Mouse (Mus musculus): Measurements from ENCODE around the gene Rrh. TPM values are rescaled to one million over a fixed set of nuclear protein-coding genes. Genes with fewer than 3 reads are reported as not detected.

Rrh gene
- total RNA-seq (2021), result 1 to 10 TPM; 1.2 to 1.4 TPM

DNA sequence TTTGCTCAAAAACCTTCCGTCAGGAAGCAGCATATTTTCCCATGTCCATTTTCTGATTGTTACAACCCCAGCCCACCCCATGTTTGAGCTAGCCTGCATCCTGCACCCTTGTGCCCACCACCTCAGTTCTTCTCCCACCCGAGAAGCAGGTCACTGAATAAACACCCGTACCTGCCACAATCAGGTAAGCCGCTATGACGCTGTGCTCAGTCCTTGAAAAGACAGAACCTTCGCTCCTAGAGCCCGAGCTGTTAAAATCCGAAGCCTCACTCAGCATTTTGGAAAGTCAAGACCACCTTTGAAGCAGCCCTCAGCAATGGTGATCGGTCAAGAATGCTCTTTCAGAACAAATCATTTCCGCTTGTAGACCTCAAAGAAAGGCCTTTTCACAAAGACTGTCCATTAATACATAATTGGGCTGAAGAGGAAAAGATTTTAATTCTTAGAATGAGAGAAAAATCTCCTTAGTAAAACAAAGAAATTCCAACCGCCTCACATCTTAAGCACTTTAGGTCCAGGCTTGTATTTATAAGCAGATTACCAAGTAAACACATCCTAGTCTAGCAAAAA, at the start of gene Rrh:
Gene Rrh (minus strand): TSS at position 382 of the 570 bp plus-strand sequence.
- intact Hi-C loops (cut with DNase I), result loop anchor here (10.0 kb wide), 1 partner anchor 253 kb away; no protein-coding TSS in a partner anchor

DNA sequence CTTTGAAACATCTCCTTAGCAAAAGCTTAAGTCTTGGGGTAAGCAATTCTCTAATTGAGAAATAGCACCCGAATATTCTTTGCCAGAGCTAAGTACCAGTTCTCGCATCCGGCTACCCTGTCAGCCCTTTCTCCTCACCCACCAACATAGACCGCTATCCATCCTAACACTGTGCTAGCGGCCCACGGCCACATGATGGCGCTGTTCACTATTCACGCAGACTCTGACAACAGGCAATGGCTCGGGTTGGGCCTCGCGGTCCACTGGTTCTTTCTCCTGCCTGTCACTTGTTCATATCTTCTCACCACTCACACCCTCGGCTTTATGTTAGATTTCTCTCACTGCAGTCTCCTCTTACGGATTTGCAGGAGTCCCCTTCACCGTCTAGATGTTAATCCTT, 41.3 kb upstream of the Rrh start:
- intact Hi-C loops (cut with DNase I), result no loop called here
- peak; percentile 48 for DNase-seq

More for the DNA sequence above, at the start of gene Rrh:
- no peak for DNase-seq

DNA sequence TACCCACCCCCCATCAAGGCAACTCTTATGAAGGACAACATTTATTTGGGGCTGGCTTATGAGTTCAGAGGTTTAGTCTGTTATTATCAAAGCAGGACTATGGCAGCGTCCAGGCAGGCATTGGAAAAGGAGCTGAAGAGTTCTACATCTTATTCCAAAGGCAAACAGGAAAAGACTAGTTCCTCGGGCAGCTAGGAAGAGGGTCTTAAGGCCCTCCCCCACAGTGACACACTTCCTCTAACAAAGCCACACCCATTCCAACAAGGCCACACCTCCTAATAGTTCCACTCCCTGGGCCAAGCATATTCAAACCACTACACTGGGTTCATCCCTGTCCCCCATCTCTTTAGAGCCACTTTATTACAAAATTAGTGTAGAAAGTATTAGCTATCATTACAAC, 40.2 kb upstream of the Rrh start:
- intact Hi-C loops (cut with DNase I), result no loop called here
- no peak for DNase-seq

DNA sequence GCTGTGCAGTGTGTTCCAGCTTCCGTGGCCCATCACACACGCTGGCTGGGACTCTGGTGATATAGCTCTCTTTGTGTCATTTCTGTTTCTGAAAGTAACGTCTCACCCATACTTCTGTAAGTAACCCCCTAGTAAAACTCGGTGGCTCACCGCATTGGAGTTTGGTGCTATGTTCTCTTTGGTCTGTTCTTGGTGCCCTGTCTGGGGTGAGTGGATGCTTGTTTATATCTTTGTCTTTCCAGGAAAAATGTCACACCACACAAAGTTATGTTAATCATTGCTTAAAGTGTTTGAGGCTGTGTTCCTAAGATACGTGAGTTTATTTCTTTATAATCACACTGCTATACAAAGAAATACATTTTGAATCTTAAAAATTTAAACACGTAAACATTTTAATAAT, 24.5 kb upstream of the Rrh start:
- DNase-seq, result no peak
- intact Hi-C loops (cut with DNase I), result no loop called here

DNA sequence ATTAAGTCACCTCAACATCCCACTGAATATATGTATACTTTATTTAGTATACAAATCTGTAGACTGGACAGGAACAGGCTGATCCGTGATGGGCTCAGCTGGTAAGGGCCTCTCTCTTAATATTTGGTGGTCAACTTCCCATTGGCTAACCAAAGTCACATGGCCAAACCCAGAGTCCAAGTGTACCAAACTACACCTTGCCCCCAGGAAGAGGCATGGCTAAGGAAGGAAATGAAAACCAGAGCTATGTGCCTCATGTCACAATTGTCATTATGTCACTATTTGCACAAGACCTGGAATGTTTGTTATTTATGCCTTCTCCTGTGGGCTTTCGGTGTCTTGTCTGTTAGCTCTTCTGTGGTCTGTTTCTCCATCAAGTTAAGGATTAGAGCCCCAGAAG, 23.5 kb upstream of the Rrh start:
- intact Hi-C loops (cut with DNase I), result no loop called here

DNA sequence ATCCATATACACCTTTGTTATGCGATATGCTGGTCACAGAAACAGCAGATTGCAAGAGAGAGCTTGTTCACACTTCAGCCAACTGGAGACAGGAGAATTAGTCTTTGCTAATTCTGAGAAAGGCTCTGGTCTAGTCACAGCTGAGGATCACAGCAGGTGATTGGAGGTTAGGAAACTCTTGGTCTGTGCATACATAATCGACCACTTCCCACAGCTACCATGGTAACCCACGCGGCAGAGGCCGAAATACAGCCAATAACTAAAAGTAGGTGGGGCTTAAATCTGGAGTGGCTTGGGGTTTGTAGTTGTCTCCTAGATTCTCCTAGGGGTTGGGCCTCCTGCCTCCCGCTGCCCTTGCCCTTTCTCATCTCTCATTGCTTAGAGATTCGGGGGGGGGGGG, 15.6 kb upstream of the Rrh start:
- intact Hi-C loops (cut with DNase I), result no loop called here
- DNase-seq, result no peak

More for the DNA sequence above, 23.5 kb upstream of the Rrh start:
- DNase-seq, result no peak

DNA sequence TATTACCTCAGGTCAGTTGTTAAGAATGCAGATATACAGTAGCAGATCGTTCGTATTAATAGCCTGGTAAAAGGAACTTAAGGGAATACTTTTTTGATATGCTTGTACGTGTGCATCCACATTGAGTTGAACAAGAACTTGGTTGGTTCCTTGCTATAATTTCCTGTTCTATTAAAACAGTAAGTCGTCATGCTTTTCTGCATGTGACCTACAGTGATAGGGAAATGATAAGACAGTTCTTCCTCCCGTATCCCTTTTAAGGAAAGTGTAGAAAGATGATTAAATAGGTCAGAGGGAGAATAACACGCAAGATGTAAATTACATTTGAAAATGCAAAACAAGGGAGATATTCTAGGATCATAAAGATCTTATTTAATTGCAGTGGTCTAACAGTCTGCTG, 14.6 kb upstream of the Rrh start:
- no peak for DNase-seq
- intact Hi-C loops (cut with DNase I), result no loop called here

DNA sequence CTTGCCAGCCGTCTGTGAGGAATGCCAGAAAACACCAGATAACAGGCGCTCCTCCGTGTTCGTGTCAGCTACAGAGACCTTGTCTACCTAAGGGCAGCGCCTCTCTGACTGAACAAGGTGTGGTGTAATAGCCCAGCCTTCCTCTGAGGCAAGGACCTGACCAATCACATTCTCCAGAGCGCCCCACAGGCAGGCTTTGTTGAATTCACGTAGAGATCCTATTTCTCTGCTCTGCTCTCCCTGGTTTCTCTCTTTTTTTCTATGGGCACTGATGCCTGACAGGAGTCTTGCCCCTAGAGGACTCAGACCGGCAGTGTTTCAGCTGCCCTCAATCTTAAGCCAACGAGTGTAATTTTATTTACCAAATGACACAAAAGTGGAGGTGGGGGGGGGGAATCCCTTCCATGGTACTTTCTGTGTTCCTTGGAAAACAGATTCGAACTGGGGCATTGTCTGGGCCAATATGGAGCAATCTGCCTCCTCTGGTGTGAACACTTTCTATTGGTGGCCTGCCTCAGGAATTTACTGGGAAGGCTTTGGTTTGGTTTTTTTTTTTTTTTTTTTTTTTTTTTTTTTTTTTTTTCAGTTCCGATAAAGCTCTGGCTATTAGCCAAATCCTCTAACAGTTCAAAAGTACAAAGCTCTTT, 13.8 kb upstream of the Rrh start:
- no peak for DNase-seq
- intact Hi-C loops (cut with DNase I), result no loop called here

DNA sequence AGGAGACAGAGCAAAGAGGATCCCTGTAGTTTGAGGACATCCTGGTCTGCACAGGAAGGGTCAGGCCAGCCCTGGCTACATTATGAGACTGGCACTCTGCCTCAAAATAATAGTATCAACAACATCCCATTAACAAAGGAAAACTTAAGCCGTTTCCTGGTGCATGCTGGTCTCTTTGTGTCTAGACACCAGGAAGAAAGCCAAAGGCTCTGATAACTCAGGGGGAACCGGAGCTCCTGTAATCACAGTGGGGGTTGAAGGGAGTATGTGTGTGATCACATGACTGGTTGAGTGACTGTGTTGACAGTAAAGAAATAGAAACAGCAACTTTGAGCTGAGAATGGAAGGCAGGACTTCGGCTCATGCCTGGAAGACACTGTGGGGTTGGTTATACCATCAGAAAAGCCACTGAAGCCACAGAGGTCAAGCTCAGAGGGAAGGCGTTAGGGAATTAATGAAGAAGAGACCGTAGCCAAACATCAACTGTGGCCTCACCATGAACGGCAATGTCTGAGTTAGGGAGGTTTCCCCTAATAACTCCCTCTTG, 13.1 kb upstream of the Rrh start, which contains the start of gene Cfi:
Gene Cfi (plus strand): TSS at position 497 of the 547 bp plus-strand sequence.
- intact Hi-C loops (cut with DNase I), result no loop called here
- no peak for DNase-seq

DNA sequence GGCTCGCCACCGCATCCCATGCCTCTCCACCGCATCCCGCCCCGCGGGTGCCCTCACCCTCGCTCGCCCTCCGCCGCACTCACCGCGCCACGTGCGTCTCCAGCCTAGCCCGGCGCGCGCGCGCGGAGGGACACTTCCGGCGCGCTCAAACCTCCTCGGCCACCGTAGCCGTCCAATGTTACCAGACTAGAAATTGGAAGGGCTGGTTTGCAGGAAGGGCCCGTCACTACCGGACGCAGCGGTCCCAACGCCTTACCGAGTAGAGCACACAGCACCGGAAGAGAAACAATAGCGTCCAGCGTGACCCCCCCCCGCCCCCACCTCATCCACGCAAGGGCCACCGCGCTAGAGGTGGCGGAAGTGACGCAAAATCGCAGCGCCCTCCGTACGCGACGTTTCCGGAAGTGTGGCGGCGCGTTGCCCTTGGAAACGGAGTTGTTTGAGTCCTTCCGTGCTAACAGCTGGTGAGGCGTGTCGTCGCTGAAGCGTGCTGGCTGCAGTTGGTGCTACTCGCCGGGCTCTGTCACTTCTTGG, 8.7 kb upstream of the Rrh start, which contains the start of gene Gar1:
Gene Gar1 (minus strand): TSS at position 362 of the 534 bp plus-strand sequence.
- DNase-seq, result peak; percentile 96
- intact Hi-C loops (cut with DNase I), result no loop called here

DNA sequence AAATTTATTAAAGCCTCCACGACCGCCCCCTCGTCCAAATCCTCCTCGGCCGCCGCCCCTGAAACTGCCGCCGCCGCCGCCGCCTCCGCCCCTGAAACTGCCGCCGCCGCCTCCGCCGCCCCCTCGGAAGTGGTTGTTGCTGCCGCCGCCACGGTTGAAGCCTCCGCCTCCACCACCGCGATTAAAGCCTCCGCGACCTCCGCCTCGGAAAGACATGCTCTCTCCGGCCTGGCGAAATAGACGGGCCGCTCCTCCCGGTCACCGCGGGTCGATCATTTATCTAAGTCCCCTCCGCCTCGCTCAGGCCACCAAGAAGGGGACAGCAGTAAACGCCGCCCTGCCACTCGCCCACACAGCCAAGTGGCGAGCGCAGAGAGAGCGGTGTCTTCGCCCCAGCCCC, 8.2 kb upstream of the Rrh start:
- intact Hi-C loops (cut with DNase I), result no loop called here
- peak; percentile 39 for DNase-seq

DNA sequence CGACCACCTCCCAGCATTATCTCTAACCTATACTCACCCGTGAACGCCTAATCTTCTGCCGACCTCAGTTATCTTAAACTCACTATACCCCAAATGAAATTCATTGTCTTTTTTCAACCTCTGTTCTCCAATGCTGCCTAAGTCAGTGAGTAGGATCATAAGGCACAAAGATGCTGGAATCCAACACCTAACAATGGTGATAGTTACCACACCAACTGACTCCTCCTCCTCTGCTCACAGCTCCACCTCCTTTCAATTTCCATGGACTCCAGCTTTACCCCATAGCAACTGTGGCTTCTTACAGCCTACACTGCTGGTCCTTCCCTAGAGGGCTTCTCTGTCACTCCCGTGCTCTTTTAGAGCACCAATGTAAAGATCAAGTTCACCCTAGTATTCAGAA, 5.3 kb upstream of the Rrh start:
- intact Hi-C loops (cut with DNase I), result loop anchor here (10.0 kb wide), 1 partner anchor 247 kb away; no protein-coding TSS in a partner anchor
- no peak for DNase-seq

DNA sequence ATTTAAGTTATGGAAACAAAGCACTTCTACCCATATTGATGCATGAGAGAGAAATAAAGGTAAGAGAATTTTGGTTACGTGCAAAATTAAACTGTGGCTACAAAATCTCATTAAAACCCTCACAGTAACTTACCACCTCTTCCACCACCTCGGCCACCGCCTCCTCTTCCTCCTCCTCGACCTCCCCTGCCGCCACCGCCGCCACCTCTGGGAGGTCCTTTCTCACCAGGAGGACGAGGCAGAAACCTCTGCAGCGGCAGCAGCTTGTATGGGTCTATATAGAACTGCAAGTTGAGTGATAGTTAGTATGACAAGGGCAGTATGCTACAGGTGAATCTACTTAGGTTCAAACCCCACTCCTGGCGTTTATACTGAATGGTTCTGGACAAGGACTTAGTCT, 4.3 kb upstream of the Rrh start:
- intact Hi-C loops (cut with DNase I), result loop anchor here (10.0 kb wide), 1 partner anchor 248 kb away; no protein-coding TSS in a partner anchor
- DNase-seq, result no peak

DNA sequence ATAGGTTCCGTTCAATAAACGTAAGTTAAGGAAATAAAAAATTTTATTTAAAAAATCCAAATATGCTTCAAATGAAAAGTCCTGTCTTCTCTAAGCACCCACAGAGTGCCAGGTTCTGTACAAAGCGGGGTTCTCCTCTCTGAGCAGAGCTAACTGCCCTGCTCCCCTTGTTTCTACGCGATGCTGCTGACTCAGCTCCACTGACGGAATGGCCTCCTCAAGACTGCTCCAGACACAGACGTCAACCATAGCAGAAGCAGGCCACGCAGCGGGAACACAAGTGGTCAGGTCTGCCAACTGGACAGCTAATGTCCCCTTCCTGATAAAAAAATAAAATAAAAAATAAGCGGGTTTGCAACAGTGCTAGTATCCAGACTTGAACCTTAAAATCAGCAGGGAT, 2.5 kb upstream of the Rrh start:
- DNase-seq, result no peak
- intact Hi-C loops (cut with DNase I), result loop anchor here (10.0 kb wide), 1 partner anchor 250 kb away; no protein-coding TSS in a partner anchor

DNA sequence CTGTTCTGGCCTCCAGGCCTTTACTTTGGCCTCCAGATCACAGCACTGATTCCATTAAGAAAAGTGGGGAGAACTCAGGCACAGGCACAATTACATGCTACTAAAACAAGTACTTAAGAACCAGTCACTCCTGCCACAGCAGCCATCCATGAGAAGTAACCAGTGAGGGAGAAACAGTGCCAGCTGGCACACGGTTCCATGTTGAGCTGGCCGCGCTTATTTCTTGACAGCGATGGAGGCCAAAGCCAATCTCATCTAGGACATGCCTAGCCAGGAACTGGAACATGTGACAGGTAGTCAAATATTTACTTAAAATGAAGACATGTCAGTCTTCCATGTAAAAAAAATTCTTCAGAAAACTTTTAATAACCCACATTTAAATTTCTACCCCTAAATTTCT, 1.8 kb upstream of the Rrh start:
- intact Hi-C loops (cut with DNase I), result loop anchor here (10.0 kb wide), 1 partner anchor 251 kb away; no protein-coding TSS in a partner anchor
- peak; percentile 25 for DNase-seq

DNA sequence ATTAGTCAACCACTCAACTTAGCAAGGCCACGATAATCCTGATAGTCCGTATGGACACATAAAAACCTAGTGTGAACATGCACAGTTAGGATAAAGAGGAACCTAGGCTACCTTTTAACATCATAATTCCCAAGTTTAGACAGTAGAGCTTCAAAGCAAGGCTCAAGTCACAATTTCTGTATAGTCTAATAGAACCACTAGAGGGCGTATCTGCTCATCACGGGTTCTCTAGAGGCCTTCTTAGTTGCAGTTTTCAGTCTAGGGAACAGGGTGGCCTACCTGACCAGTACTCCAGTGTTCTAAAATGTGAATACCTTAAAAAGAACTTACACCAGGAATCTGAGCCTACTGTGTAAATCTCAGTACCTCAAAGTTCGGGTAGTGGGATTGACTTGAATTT, 906 bp upstream of the Rrh start:
- intact Hi-C loops (cut with DNase I), result loop anchor here (10.0 kb wide), 1 partner anchor 252 kb away; no protein-coding TSS in a partner anchor
- no peak for DNase-seq

DNA sequence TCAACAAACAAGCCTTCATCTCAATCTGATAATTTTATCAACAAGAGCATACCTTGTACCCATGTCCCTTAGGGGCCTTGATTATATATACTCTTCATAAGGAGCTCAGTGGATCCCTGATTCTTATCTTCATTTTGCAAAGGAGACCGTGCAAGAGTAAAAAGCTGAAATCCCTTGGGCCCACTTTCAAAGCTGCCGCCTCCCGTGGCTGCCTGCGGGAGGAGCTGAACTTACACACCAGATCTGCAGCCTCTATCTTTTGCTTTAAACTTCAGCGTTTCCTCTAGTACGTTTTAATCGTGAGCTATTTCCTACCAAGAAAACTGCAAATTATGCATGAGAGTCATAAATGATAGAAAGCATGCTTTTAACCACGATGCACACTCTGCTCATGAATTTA, 651 bp downstream of the Rrh start:
- no peak for DNase-seq
- intact Hi-C loops (cut with DNase I), result loop anchor here (10.0 kb wide), 1 partner anchor 253 kb away; no protein-coding TSS in a partner anchor

DNA sequence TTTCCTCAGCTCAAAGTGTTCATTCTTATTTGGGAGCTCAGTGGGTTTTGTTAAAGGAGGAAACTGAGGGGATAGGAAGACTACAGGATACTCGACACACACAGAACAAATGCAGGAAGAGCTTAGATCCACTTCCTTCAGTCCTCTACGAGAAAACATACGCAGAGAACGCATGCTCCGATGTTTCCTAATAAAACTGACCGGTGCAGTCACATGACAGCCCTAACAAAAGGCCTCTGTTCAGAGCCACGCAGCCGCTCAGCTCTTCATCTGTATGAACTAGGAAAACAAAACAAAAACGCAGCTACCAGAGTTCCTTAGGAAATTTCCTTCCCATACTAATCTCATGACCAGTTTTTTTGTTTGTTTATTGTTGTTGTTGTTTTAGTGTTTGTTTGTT, 1.5 kb downstream of the Rrh start:
- intact Hi-C loops (cut with DNase I), result loop anchor here (10.0 kb wide), 1 partner anchor 254 kb away; no protein-coding TSS in a partner anchor

DNA sequence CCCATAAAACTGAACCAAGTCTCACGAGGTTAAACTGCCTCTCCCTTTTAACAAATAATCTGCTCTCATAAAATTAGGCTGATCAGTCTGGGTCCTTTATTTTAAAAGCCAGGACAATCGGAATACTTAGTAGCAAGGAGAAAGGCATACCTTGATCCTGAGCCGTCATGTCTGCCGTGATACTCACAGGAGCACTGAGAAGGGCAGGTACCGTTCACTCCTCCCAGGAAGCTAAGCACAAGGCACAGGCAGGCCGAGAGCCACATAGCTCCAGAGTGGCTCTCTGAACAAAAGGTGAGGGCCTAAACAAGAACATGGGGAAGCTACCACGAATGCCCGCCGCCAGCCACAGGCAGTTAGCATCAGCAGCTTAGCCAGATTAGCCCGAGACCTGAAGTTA, 18.6 kb downstream of the Rrh start, which contains the start of gene Lrit3:
Gene Lrit3 (minus strand): TSS at position 266 of the 400 bp plus-strand sequence.
- DNase-seq, result no peak

More for the DNA sequence above, 1.5 kb downstream of the Rrh start:
- DNase-seq, result no peak

DNA sequence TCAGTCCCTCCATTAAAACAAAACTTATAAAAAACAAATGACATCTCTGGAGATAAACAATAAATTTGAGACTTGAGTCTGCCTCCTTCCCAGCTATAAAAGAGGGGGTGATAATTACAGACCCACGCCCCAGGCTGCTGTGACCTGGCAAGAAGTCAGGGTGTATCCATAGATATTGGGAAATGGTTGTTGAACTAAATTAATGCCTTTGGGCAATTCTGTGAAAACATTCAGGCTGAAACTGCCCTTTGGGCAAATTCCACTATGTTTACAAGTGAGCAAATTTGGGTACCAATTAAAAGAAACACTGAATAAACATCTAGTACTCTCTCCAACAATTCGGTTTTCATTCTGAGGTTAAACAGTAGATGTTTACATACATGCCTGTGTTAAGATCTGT, 23.4 kb downstream of the Rrh start:
- intact Hi-C loops (cut with DNase I), result no loop called here
- no peak for DNase-seq

More for the DNA sequence above, 18.6 kb downstream of the Rrh start, which contains the start of gene Lrit3:
- intact Hi-C loops (cut with DNase I), result no loop called here

DNA sequence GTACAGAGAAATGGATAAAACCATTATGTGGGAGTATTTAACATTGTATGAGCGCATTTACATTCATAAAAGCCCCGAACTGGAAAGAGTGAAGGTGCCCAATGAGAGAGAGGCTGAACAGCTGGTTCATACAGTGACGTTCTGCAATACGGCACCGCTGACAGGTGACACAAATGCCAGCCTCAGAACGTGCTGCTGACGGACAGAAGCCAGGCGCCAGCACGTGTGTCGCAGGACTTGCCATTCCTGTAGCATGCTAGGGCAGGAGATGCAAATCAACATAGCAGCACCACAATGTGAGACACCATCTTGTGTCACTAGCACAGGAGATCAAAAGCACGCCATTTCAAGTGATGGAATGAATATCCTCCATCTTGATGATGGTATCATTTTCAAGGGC, 23.8 kb downstream of the Rrh start:
- intact Hi-C loops (cut with DNase I), result no loop called here
- DNase-seq, result no peak
